Mouse (Mus musculus) CH12.LX (cell line): ENCODE results near the gene Cym.

ENCODE experiments used
- CTCF ChIP-seq, 2 experiments: IDR thresholded peaks in 1 of 2; conservative IDR thresholded peaks in 1 of 2; 2 replicates each; pipeline ENCODE4 v1.5.1; 2011 to 2012; ENCODE audit warnings: low read depth in 2 of 2, low read length in 2 of 2, improper control_type of control experiment in 1 of 2, inconsistent platforms in 1 of 2, mild to moderate bottlenecking in 1 of 2, moderate library complexity in 1 of 2
- E2F4 ChIP-seq: IDR thresholded peaks from 2 replicates; pipeline ENCODE4 v1.6.1; 2011; ENCODE audit warnings: low read depth, low read length, improper control_type of control experiment; ENCODE audit not compliant: insufficient replicate concordance
- ETS1 ChIP-seq: conservative IDR thresholded peaks from 2 replicates; pipeline ENCODE4 v1.6.1; 2012; ENCODE audit warnings: low read depth, mild to moderate bottlenecking, inconsistent platforms, low read length, improper control_type of control experiment, moderate library complexity
- MAX ChIP-seq: IDR thresholded peaks from 2 replicates; pipeline ENCODE4 v1.6.1; 2011; ENCODE audit warnings: low read length, improper control_type of control experiment
- MAZ ChIP-seq: IDR thresholded peaks from 2 replicates; pipeline ENCODE4 v1.6.1; 2012; ENCODE audit warnings: low read depth, mild to moderate bottlenecking, inconsistent platforms, low read length, improper control_type of control experiment, moderate library complexity
- NELFE ChIP-seq: IDR thresholded peaks from 2 replicates; pipeline ENCODE4 v1.6.1; 2011; ENCODE audit warnings: low read depth, low read length, improper control_type of control experiment
- POLR2A ChIP-seq: IDR thresholded peaks from 2 replicates; pipeline ENCODE4 v1.6.1; 2011; ENCODE audit warnings: low read depth, mild to moderate bottlenecking, improper control_type of control experiment, low read length
- POLR2AphosphoS2 ChIP-seq: IDR thresholded peaks from 2 replicates; pipeline ENCODE4 v1.6.1; 2011; ENCODE audit warnings: low read depth, low read length, improper control_type of control experiment
- ZNF384 ChIP-seq: IDR thresholded peaks from 2 replicates; pipeline ENCODE4 v1.6.1; 2012; ENCODE audit warnings: low read depth, low read length, improper control_type of control experiment, inconsistent platforms

DNA sequence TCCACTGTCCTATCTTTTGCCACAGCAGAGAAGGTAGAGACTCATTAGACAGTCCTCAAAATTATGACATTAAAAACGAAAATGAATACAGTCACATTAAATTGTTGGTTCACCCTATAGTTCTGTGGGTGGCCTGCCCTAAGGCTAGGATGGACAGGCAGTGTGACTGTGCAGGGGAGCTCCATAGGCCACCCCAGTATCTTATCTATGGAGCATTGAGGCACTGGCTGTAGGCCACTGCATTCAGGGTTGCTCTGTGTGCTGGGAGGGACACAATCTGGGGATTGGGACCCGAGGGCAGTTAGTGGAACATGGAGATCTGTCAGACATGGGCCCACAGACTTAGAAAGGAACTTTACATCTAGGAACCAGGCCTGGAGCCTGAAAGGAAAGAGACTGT is 12.4 kb upstream of the Cym start:
- TF ChIP-seq POLR2AphosphoS2: no peak
- no peak for TF ChIP-seq NELFE
- TF ChIP-seq MAZ: no peak
- TF ChIP-seq MAX: no peak
- TF ChIP-seq CTCF (conservative IDR thresholded peaks at IDR 0.05 in 1 of 2, IDR thresholded peaks at IDR 0.05 in 1 of 2; ENCODE audit: low read depth in 2 of 2, low read length in 2 of 2): no peak
- no peak for TF ChIP-seq POLR2A
- no peak for TF ChIP-seq ZNF384
- no peak for TF ChIP-seq ETS1
- no peak for TF ChIP-seq E2F4
